31 mouse cellular contexts compared by ENCODE assay signal in the genomic region with DNA sequence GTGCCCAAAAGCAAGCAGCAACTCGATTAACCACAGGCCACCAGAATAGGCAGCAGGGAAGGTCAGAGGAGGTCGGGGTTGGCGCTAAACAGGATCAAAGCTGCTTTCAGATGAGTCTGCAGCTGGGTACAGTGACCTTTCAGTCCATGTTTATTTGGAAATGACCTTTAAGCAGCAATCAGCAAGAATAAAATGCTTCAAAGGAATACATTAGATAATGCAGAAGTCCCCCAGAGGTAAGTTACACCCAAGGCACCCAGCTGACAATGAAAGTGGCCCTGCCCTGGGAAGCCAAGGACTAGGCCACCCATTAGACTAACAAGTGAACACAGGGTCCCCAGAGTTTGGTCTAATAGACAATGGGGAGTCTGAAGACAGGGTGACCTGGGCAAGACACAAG. TPM values are rescaled to one million over a fixed set of nuclear protein-coding genes. Genes with fewer than 3 reads are reported as not detected.
A peak's percentile ranks its signal among the peaks of the same experiment; 100 is the strongest.
DNase-seq lines count a peak whose midpoint lies in the region; ATAC-seq lines count a peak whose summit lies in the region.
"Had no signal": no experiment of that assay in that cellular context is flagged by ENCODE, and none has a peak within 500 bp of the region (broad histone marks: within the 10 kb centered on the region; RNA-seq: fewer than 3 reads in every experiment).

No protein-coding gene starts in this region.

- no peaks in the 10 kb centered on the region for H3K36me3 ChIP-seq in midbrain, embryonic 10.5 days
- no peaks in the 10 kb centered on the region for H3K36me3 ChIP-seq in midbrain, embryonic 14.5 days (ENCODE audit: control insufficient read depth, insufficient read depth, low read length)
- H3K36me3 ChIP-seq in forebrain, embryonic 16.5 days (ENCODE audit: control insufficient read depth, insufficient read depth), result no peaks in the 10 kb centered on the region
- H3K36me3 ChIP-seq: embryonic facial prominence, embryonic 10.5 days; embryonic facial prominence, embryonic 13.5 days; forebrain, embryonic 12.5 days; forebrain, embryonic 15.5 days; heart, embryonic 10.5 days; heart, embryonic 13.5 days; hindbrain, embryonic 12.5 days; hindbrain, embryonic 15.5 days; intestine, embryonic 15.5 days had no signal

- peak overlapping the region; percentile 5; the same call in 1 of the 2 replicates for H3K27ac ChIP-seq in midbrain, embryonic 10.5 days (replicated peaks)
- H3K27ac ChIP-seq in midbrain, embryonic 14.5 days (replicated peaks; ENCODE audit: low read depth, low read length), result no peak overlapping the region
- H3K27ac ChIP-seq in forebrain, embryonic 16.5 days (ENCODE audit: low read length), result no peak overlapping the region
- H3K27ac ChIP-seq: embryonic facial prominence, embryonic 10.5 days; embryonic facial prominence, embryonic 13.5 days; forebrain, embryonic 12.5 days; forebrain, embryonic 15.5 days; heart, adult 2 months; heart, embryonic 10.5 days; heart, embryonic 13.5 days; hindbrain, embryonic 12.5 days; hindbrain, embryonic 15.5 days; intestine, embryonic 15.5 days had no signal

- 72% methylated on average over 3 of the region's 3 CpGs for WGBS in midbrain, embryonic 10.5 days
- WGBS in midbrain, embryonic 14.5 days, result 71% methylated on average over 3 of the region's 3 CpGs
- 75% methylated on average over 3 of the region's 3 CpGs for WGBS in forebrain, embryonic 16.5 days

- no peak overlapping the region for H3K9ac ChIP-seq in midbrain, embryonic 14.5 days (replicated peaks; ENCODE audit: low read length)
- no peak overlapping the region for H3K9ac ChIP-seq in forebrain, embryonic 16.5 days (replicated peaks; ENCODE audit: low read depth, low read length)
- H3K9ac ChIP-seq: embryonic facial prominence, embryonic 13.5 days; forebrain, embryonic 12.5 days; forebrain, embryonic 15.5 days; heart, embryonic 13.5 days; hindbrain, embryonic 12.5 days; hindbrain, embryonic 15.5 days; intestine, embryonic 15.5 days had no signal

- no peak for ATAC-seq in midbrain, embryonic 14.5 days (ENCODE audit: low FRiP score, low TSS enrichment)
- ATAC-seq in forebrain, embryonic 16.5 days, result no peak
- ATAC-seq: activated CD4-positive, CD25-positive, alpha-beta regulatory T cell, adult 4 months; forebrain, embryonic 15.5 days; intestine, embryonic 15.5 days had no signal

- no peaks in the 10 kb centered on the region for H3K27me3 ChIP-seq in midbrain, embryonic 10.5 days (ENCODE audit: low read depth, poor library complexity, severe bottlenecking)
- no peaks in the 10 kb centered on the region for H3K27me3 ChIP-seq in midbrain, embryonic 14.5 days (ENCODE audit: control insufficient read depth, insufficient read depth, low read length)
- H3K27me3 ChIP-seq in forebrain, embryonic 16.5 days (replicated peaks; ENCODE audit: control insufficient read depth, insufficient read depth, low read length), result no peaks in the 10 kb centered on the region
- H3K27me3 ChIP-seq: embryonic facial prominence, embryonic 13.5 days; forebrain, embryonic 12.5 days; forebrain, embryonic 15.5 days; heart, embryonic 13.5 days; hindbrain, embryonic 12.5 days; hindbrain, embryonic 15.5 days; intestine, embryonic 15.5 days had no signal

- H3K4me2 ChIP-seq in midbrain, embryonic 14.5 days (ENCODE audit: low read length), result no peak overlapping the region
- no peak overlapping the region for H3K4me2 ChIP-seq in forebrain, embryonic 16.5 days (ENCODE audit: low read length)
- H3K4me2 ChIP-seq: embryonic facial prominence, embryonic 13.5 days; forebrain, embryonic 12.5 days; forebrain, embryonic 15.5 days; heart, embryonic 13.5 days; hindbrain, embryonic 12.5 days; hindbrain, embryonic 15.5 days; intestine, embryonic 15.5 days had no signal

- DNase-seq in adrenal gland, adult (ENCODE audit: inconsistent age in 2 of 2, low spot score in 1 of 2), result peak; percentile 46 to 77
- DNase-seq in adrenal gland, postnatal 4 days (ENCODE audit: low spot score in 2 of 2), result no peak
- DNase-seq in adrenal gland, postnatal 14 days, result peak; percentile 17
- no peak for DNase-seq in adrenal gland, postnatal 25 days
- DNase-seq in midbrain, embryonic 10.5 days (ENCODE audit: low spot score), result no peak
- DNase-seq in midbrain, embryonic 14.5 days, result no peak
- DNase-seq in ovary, postnatal 10 days (ENCODE audit: low spot score), result no peak
- DNase-seq: cerebellum, adult 11-12 months; cerebellum, adult 8-10 months; cerebellum, postnatal 10 days; cerebellum, postnatal 36 days; embryo, embryonic 11 days; gastrocnemius, postnatal 10 days; gastrocnemius, postnatal 36 days; heart, adult 2 months; heart, postnatal 14 days; heart, postnatal 4 days; kidney, adult 11 months had no signal

- no peaks in the 10 kb centered on the region for H3K9me3 ChIP-seq in midbrain, embryonic 10.5 days (replicated peaks)
- H3K9me3 ChIP-seq in midbrain, embryonic 14.5 days (ENCODE audit: control insufficient read depth, low read length), result no peaks in the 10 kb centered on the region
- no peaks in the 10 kb centered on the region for H3K9me3 ChIP-seq in forebrain, embryonic 16.5 days (ENCODE audit: control insufficient read depth, low read length)
- H3K9me3 ChIP-seq: embryonic facial prominence, embryonic 10.5 days; embryonic facial prominence, embryonic 13.5 days; forebrain, embryonic 12.5 days; forebrain, embryonic 15.5 days; heart, embryonic 10.5 days; heart, embryonic 13.5 days; hindbrain, embryonic 12.5 days; hindbrain, embryonic 15.5 days; intestine, embryonic 15.5 days had no signal

- H3K4me1 ChIP-seq in midbrain, embryonic 10.5 days, result peaks cover 27% of the 10 kb centered on the region
- peaks cover 8% of the 10 kb centered on the region; the same call in 1 of the 2 replicates for H3K4me1 ChIP-seq in midbrain, embryonic 14.5 days (ENCODE audit: control insufficient read depth, insufficient read depth, low read length)
- peaks cover 5% of the 10 kb centered on the region; the same call in 1 of the 2 replicates for H3K4me1 ChIP-seq in forebrain, embryonic 16.5 days (replicated peaks; ENCODE audit: control insufficient read depth, insufficient read depth, low read length)
- H3K4me1 ChIP-seq: heart, embryonic 13.5 days; intestine, embryonic 15.5 days had no signal

- no peak overlapping the region for H3K4me3 ChIP-seq in midbrain, embryonic 10.5 days
- H3K4me3 ChIP-seq in midbrain, embryonic 14.5 days (replicated peaks; ENCODE audit: low read depth, low read length), result no peak overlapping the region
- H3K4me3 ChIP-seq in forebrain, embryonic 16.5 days (replicated peaks; ENCODE audit: low read length), result no peak overlapping the region
- H3K4me3 ChIP-seq: embryonic facial prominence, embryonic 10.5 days; embryonic facial prominence, embryonic 13.5 days; erythroblast, embryonic 14.5 days; forebrain, embryonic 12.5 days; forebrain, embryonic 15.5 days; heart, adult 2 months; heart, embryonic 10.5 days; heart, embryonic 13.5 days; hindbrain, embryonic 12.5 days; hindbrain, embryonic 15.5 days; intestine, embryonic 15.5 days had no signal

RNA-seq across cellular contexts. Expression of a gene that starts 30.2 kb away (rescaled TPM):
- 1 to 10 TPM; 3.6 to 4.8 TPM for total RNA-seq in adrenal gland, postnatal 4 days (2021)
- total RNA-seq in adrenal gland, postnatal 14 days (2021), result 2.4 and 2.6 TPM in 2 replicates
- total RNA-seq in adrenal gland, postnatal 25 days (2021), result 0.85 and 2.6 TPM in 2 replicates
- 5.3 and 8.7 TPM in 2 replicates for polyA plus RNA-seq in midbrain, embryonic 10.5 days (2016; fragmentation: Nextera tagmentation; extraction: Ambion mirVana)
- 18.0 and 23.3 TPM in 2 replicates for polyA plus RNA-seq in midbrain, embryonic 14.5 days (2014; fragmentation: Nextera tagmentation; extraction: Ambion mirVana)
- polyA plus RNA-seq in forebrain, embryonic 16.5 days (2015; fragmentation: Nextera tagmentation; extraction: Ambion mirVana), result 70.3 and 87.5 TPM in 2 replicates
- total RNA-seq: gastrocnemius, adult 18-20 months; gastrocnemius, postnatal 36 days; heart, adult 2 months; heart, postnatal 14 days; heart, postnatal 4 days had no signal
- polyA plus RNA-seq: activated CD4-positive, CD25-positive, alpha-beta regulatory T cell, adult 4 months; erythroblast, embryonic 14.5 days; heart, adult 2 months had no signal

Comparison
In these comparisons a context has a peak if more than half of its experiments do, and no peak if none do; other contexts are left out.
1. DNase-seq: peak in adrenal gland, adult (2 of 2) and adrenal gland, postnatal 14 days (single experiment); none in adrenal gland, postnatal 4 days (0 of 2), adrenal gland, postnatal 25 days (single experiment), midbrain, embryonic 10.5 days (single experiment), midbrain, embryonic 14.5 days (single experiment) and ovary, postnatal 10 days (single experiment).